Mouse (Mus musculus) forebrain, embryonic 16.5 days (tissue): ENCODE data around the gene Mpv17. TPM values are rescaled to one million over a fixed set of nuclear protein-coding genes. Genes with fewer than 3 reads are reported as not detected.

Experiments
- ATAC-seq: fragments of 200-750 bp; cut with Nextera tagmentation; 2 replicates; pipeline ENCODE4 v1.8.0; 2017; ENCODE audit warnings: mild to moderate bottlenecking, moderate library complexity
- H3K27ac ChIP-seq: fragments of 300-500 bp; sonication (generic); 2 replicates; pipeline ENCODE4 v1.5.1; 2014; ENCODE audit warnings: low read length, control low read depth
- H3K27me3 ChIP-seq: fragments of 300-500 bp; sonication (generic); replicated peaks from 2 replicates; pipeline ENCODE4 v1.6.1; 2014; ENCODE audit warnings: low read length; ENCODE audit not compliant: control insufficient read depth, insufficient read depth
- H3K36me3 ChIP-seq: fragments of 300-500 bp; sonication (generic); 2 replicates; pipeline ENCODE4 v1.6.1; 2014; ENCODE audit not compliant: control insufficient read depth, insufficient read depth
- H3K4me1 ChIP-seq: fragments of 300-500 bp; sonication (generic); replicated peaks from 2 replicates; pipeline ENCODE4 v1.6.1; 2014; ENCODE audit warnings: low read length; ENCODE audit not compliant: control insufficient read depth, insufficient read depth
- H3K4me2 ChIP-seq: fragments of 300-500 bp; sonication (generic); 2 replicates; pipeline ENCODE4 v1.6.1; 2014; ENCODE audit warnings: mild to moderate bottlenecking, low read length, control low read depth
- H3K4me3 ChIP-seq: fragments of 300-500 bp; sonication (generic); replicated peaks from 2 replicates; pipeline ENCODE4 v1.5.1; 2014; ENCODE audit warnings: mild to moderate bottlenecking, low read length, control low read depth
- H3K9ac ChIP-seq: fragments of 300-500 bp; sonication (generic); replicated peaks from 2 replicates; pipeline ENCODE4 v1.6.1; 2014; ENCODE audit warnings: low read depth, low read length, control low read depth
- H3K9me3 ChIP-seq: fragments of 300-500 bp; sonication (generic); 2 replicates; pipeline ENCODE4 v1.6.1; 2016; ENCODE audit warnings: low read length; ENCODE audit not compliant: control insufficient read depth
- WGBS: fragments of 180-500 bp; shearing (Covaris S2); extraction: QIAGEN DNeasy Blood & Tissue Kit; methylation state at CpG from one replicate; pipeline ENCODE4 v1.1.7; 2014; 5-methylcytosine and 5-hydroxymethylcytosine counted together
- polyA plus RNA-seq: library from polyadenylated mRNA; unstranded; fragments of >200 nt; fragmentation: Nextera tagmentation; extraction: Ambion mirVana; gene quantifications from 2 replicates; pipeline ENCODE4 v1.2.1, GENCODE M21; 2015

Gene Mpv17
- polyA plus RNA-seq, 1 experiment from 2014 or later: 50.1 TPM

DNA sequence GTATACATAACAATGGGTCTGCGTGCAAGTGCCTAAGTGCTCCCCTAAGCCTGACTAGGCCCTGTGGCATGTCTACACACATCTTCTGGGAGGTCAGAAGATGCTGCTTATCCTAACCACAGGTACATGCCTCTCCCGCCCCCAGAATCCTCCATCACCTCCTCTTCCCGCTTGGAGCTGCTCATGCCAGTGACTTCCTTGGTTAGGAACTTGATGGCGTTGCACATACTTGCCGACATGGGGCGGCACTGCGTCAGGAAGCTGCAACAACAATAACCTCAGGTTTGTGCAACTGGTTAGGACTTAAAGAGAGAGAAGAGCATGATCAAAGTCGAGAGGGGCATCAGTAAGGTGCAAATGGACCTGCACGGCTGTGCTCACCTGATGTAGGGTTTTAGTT is 36.1 kb upstream of the Mpv17 start:
- no peak for ATAC-seq
- Histone ChIP-seq H3K4me1 (peaks cover 17% of the 10 kb centered on the region), H3K4me2 (no peak overlapping the region), H3K27ac (no peak overlapping the region), H3K9me3 (no peaks in the 10 kb centered on the region), H3K4me3 (no peak overlapping the region), H3K27me3 (no peaks in the 10 kb centered on the region), H3K36me3 (peaks cover 29% of the 10 kb centered on the region), H3K9ac (no peak overlapping the region)
- 94% methylated on average over 9 of the region's 9 CpGs for WGBS

DNA sequence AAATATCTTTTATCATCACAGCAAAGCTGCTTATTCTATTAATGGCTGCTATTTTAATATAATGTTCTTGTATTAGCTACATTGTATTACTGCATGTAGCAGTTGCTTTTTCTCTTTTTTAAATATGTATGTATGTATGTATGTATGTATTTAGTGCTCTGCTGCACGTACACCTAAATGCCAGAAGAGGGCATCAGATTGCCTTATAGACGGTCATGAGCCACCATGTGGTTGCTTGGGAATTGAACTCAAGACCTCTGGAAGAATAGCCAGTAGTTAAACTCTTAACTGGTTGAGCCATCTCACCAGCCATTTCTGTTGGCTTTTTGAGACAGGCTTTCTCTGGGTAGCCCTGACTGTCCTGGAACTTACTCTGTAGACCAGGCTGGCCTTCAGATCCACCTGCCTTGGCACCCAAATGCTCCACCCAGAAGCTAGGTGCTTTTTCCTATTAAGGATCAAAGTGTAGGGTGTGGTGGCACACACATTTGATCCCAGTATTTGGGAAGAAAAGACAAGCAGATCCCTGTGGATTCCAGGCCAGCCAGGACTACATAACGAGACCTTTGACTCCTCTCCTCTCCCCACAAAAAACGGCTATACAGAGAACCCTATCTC is 34.3 kb upstream of the Mpv17 start:
- H3K36me3 ChIP-seq: peaks cover 27% of the 10 kb centered on the region
- no peaks in the 10 kb centered on the region for H3K9me3 ChIP-seq
- H3K4me1 ChIP-seq: peaks cover 8% of the 10 kb centered on the region
- no peak overlapping the region for H3K4me2 ChIP-seq
- 72% methylated on average over 4 of the region's 4 CpGs for WGBS
- H3K4me3 ChIP-seq: no peak overlapping the region
- no peaks in the 10 kb centered on the region for H3K27me3 ChIP-seq
- H3K27ac ChIP-seq: no peak overlapping the region
- H3K9ac ChIP-seq: no peak overlapping the region
- no peak for ATAC-seq

DNA sequence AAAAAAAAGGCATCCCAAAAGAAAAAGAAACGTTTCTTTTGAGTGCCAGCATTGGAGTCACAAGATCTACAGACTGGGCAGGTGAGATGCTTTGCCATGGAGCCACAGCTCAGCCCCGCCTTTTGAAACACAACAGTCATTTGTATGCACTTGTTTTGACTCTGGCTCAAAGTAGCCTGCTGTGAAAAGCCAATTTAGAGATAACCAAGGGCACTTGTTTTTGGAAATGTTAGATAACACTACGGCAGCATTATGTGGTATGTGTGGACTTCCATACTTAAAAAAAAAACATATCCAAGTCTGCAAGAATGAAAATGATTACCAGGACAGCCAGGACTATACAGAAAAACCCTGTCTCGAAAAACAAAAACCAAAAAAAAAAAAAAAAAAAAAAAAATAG is 29.6 kb upstream of the Mpv17 start:
- Histone ChIP-seq H3K4me1 (peaks cover 8% of the 10 kb centered on the region), H3K27ac (no peak overlapping the region), H3K36me3 (peaks cover 19% of the 10 kb centered on the region; the same call in 1 of the 2 replicates), H3K27me3 (no peaks in the 10 kb centered on the region), H3K4me3 (no peak overlapping the region), H3K9me3 (no peaks in the 10 kb centered on the region), H3K9ac (no peak overlapping the region), H3K4me2 (no peak overlapping the region)
- ATAC-seq: no peak
- 63% methylated on average over 4 of the region's 4 CpGs for WGBS

DNA sequence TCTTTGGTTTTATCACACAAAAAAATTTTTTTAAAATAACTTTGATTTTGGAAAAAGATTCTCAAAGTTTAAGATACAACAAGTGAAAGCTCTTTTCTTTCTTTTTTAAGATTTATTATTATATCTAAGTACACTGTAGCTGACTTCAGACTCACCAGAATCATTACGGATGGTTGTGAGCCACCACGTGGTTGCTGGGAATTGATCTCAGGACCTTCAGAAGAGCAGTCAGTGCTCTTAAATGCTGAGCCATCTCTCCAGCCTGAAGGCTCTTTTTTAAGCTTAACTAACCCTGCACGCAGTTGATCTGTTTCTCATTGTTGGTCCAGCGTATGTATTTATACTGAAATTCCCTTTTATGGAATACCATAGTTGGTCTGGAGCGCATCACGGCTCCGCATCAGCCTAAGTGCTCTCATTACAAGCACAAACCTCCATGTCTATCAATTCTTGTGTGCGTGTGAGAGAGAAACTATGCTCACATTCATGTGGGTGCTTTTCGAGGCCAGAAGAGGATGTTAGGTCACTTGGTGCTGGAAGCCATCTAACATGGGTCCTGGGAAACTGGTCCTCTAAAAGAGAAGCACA is 27.2 kb upstream of the Mpv17 start:
- Histone ChIP-seq H3K27me3 (no peaks in the 10 kb centered on the region), H3K36me3 (no peaks in the 10 kb centered on the region), H3K27ac (no peak overlapping the region), H3K4me1 (peaks cover 12% of the 10 kb centered on the region), H3K4me2 (no peak overlapping the region), H3K9ac (no peak overlapping the region), H3K4me3 (no peak overlapping the region), H3K9me3 (no peaks in the 10 kb centered on the region)
- 94% methylated on average over 9 of the region's 9 CpGs for WGBS
- no peak for ATAC-seq

DNA sequence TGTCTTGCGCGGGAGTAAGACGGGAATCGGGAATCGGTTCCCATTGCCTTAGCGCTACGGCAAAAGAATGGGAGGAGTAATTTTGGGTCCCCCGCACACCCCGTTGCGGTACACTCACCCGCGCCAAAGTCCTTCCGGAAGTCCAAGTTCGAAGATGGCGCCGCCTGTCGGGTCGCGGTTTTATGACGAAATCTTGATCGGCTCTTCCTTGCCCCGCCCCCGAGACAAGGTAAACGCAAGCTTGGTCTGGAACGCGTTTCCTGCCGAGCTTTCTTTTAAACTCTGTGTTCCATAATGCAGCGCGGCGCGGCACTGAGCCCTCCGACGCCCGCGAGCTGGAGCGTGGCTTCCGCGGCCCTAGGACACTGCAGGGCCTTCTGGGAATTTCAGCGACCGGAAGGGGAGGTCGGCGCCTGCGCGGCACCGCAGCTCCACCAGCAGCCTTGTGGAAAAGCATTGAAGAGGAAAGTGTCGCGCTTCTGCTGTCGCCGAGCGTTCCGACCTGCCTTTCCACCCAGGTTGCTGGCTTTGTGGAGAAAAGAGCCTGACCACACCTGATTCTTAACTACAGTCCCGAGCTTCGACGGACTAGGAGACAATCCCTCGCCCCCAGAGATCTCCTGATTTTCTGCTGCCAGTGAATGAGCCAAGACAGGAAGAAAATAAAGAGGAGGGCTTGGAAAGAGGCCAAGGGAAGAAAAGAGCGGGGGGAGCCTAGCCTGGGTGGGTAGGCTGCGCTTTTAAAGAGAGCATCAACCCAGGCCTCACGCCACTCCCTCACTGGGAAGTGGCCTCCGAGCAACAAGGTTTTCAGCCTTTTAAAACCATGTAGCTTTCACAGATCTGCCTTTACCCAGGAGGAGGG is 25.9 kb upstream of the Mpv17 start, which contains the start of the genes Gm29609 and Gtf3c2:
TSS of gene Gm29609 (minus strand) at position 146 of the 865 bp plus-strand sequence.
TSS of gene Gtf3c2 (minus strand) at position 379 of the 865 bp plus-strand sequence.
- ATAC-seq: peak; percentile 99
- H3K36me3 ChIP-seq: no peaks in the 10 kb centered on the region
- H3K4me1 ChIP-seq: peaks cover 12% of the 10 kb centered on the region
- H3K27me3 ChIP-seq: no peaks in the 10 kb centered on the region
- H3K27ac ChIP-seq: peak within 1 kb of the TSS; percentile 99
- peak within 1 kb of the TSS; percentile 76 for H3K4me2 ChIP-seq
- under 1% methylated on average over 59 of the region's 59 CpGs for WGBS
- H3K9me3 ChIP-seq: no peaks in the 10 kb centered on the region
- peak within 1 kb of the TSS; percentile 64 for H3K4me3 ChIP-seq
- peak within 1 kb of the TSS; percentile 84 for H3K9ac ChIP-seq

DNA sequence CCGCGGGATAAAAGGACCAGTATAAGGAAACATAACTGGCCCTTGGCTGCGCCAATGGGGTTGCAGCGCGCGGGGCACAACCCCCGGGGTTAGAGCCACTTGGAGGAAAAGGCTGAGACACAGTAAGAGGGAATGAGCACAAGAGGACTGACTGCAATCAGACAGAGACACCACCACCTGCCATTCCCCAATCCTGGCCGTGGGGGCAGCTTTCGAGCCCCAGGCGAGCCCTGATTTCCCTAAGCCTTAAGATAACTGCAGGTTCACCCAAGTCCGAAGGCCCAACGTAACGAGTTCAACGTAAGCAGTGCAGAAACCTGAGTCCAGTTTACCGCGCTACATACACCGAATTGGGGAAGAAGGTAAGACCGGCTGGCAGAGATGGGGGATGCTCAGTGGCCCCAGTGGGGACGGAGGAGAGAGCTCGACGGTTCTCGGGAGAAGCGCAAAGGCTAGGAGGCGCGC is 25.3 kb upstream of the Mpv17 start:
- H3K4me1 ChIP-seq: peaks cover 12% of the 10 kb centered on the region
- no peaks in the 10 kb centered on the region for H3K9me3 ChIP-seq
- H3K27me3 ChIP-seq: no peaks in the 10 kb centered on the region
- peak overlapping the region; percentile 76 for H3K4me2 ChIP-seq
- WGBS: under 1% methylated on average over 25 of the region's 25 CpGs
- H3K4me3 ChIP-seq: peak overlapping the region; percentile 64
- no peaks in the 10 kb centered on the region; the same call in 1 of the 2 replicates for H3K36me3 ChIP-seq
- H3K27ac ChIP-seq: peak overlapping the region; percentile 99
- ATAC-seq: peak; percentile 60
- H3K9ac ChIP-seq: peak overlapping the region; percentile 84

DNA sequence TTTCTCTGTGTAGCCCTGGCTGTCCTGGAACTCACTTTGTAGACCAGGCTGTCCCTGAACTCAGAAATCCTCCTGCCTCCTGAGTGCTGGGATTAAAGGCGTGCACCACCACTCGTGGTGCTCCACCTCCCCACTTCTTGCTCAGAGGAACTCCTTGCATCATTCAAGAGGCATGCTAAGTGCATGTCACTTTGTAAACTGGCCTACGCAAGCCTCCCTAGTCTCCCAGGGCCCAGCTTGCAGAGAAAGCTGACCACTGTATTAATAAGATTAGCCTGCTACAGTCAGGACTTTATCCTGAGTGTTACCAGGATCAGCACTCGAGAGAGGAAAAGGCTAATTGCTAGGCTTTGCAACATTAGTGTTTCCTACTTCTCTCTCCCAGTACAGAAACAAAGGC is 14.6 kb upstream of the Mpv17 start:
- H3K9me3 ChIP-seq: no peaks in the 10 kb centered on the region
- no peaks in the 10 kb centered on the region for H3K27me3 ChIP-seq
- H3K27ac ChIP-seq: no peak overlapping the region
- peaks cover 61% of the 10 kb centered on the region for H3K36me3 ChIP-seq
- H3K4me3 ChIP-seq: no peak overlapping the region
- WGBS: 94% methylated on average over 4 of the region's 4 CpGs
- no peak for ATAC-seq
- H3K4me2 ChIP-seq: no peak overlapping the region
- H3K9ac ChIP-seq: no peak overlapping the region
- no peaks in the 10 kb centered on the region for H3K4me1 ChIP-seq

DNA sequence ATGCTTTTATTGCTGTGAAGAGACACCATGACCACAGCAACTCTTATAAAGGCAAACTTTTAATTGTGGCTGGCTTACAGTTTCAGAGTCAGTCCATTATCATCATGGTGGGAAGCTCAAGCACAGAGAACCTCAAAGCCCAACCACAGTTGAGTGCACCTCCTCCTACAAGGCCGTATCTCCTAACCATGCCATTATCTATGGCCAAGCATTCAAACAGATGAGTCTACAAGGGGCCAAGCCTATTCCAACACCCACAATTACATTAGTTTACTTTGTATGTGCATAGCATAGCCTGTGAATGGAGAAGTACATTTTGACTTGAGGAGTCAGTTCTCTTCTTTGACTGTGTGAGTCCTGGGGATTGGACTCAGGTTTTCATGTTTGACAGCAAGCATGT is 10.8 kb upstream of the Mpv17 start:
- Histone ChIP-seq H3K27ac (no peak overlapping the region), H3K27me3 (no peaks in the 10 kb centered on the region), H3K4me2 (no peak overlapping the region), H3K9me3 (no peaks in the 10 kb centered on the region), H3K4me3 (no peak overlapping the region), H3K4me1 (no peaks in the 10 kb centered on the region), H3K9ac (no peak overlapping the region), H3K36me3 (peaks cover 48% of the 10 kb centered on the region)
- 90% methylated on average over 1 of the region's 1 CpGs for WGBS
- no peak for ATAC-seq

DNA sequence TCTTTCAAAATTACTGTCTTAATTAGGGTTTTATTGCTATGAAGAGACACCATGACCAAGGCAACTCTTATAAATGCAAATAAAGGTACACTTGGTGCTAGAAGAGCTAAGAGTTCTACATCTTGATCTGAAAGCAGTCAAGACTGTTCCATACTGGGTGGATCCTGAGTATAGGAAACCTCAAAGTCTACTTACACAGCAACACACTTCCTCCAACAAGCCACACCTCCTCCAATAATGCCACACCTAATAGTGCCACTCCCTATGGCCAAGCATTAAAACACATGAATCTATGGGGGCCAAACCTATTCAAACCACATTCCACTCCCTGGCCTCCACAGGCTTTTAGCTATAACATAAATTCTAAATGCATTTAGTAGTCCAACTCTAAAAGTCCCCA is 8.4 kb upstream of the Mpv17 start:
- Histone ChIP-seq H3K27me3 (no peaks in the 10 kb centered on the region), H3K9me3 (no peaks in the 10 kb centered on the region), H3K9ac (no peak overlapping the region), H3K27ac (no peak overlapping the region), H3K4me2 (no peak overlapping the region), H3K36me3 (peaks cover 52% of the 10 kb centered on the region), H3K4me3 (no peak overlapping the region), H3K4me1 (no peaks in the 10 kb centered on the region)
- ATAC-seq: no peak
